Mouse (Mus musculus) myocyte (in vitro differentiated cells): ENCODE results near the gene Dgkq.

Source experiments
- E2F4 ChIP-seq: IDR thresholded peaks from one replicate; pipeline ENCODE4 v1.6.1; 2011; ENCODE audit warnings: mild to moderate bottlenecking, control low read depth, moderate library complexity; ENCODE audit not compliant: insufficient read depth
- MAX ChIP-seq: IDR thresholded peaks from one replicate; pipeline ENCODE4 v1.6.1; 2011; ENCODE audit warnings: low read depth, mild to moderate bottlenecking, control low read depth
- MYOG ChIP-seq, 3 experiments: IDR thresholded peaks; one replicate each; pipeline ENCODE4 v1.6.1; 2011; ENCODE audit warnings: control low read depth in 2 of 3, low read depth in 2 of 3, mild to moderate bottlenecking in 2 of 3; ENCODE audit not compliant: insufficient read length in 2 of 3, control insufficient read depth in 1 of 3, insufficient read depth in 1 of 3
- POLR2A ChIP-seq: IDR thresholded peaks from one replicate; pipeline ENCODE4 v1.6.1; 2011; ENCODE audit warnings: low read depth, mild to moderate bottlenecking, control low read depth, moderate library complexity; ENCODE audit not compliant: insufficient read length
- POLR2AphosphoS2 ChIP-seq: IDR thresholded peaks from one replicate; pipeline ENCODE4 v1.6.1; 2011; ENCODE audit warnings: low read depth, control low read depth; ENCODE audit not compliant: insufficient read length
- REST ChIP-seq: IDR thresholded peaks from one replicate; pipeline ENCODE4 v1.6.1; 2011; ENCODE audit warnings: mild to moderate bottlenecking, control low read depth, moderate library complexity; ENCODE audit not compliant: insufficient read depth, insufficient read length
- TCF12 ChIP-seq: IDR thresholded peaks from one replicate; pipeline ENCODE4 v1.6.1; 2011; ENCODE audit warnings: mild to moderate bottlenecking, control low read depth; ENCODE audit not compliant: poor library complexity, insufficient read depth, severe bottlenecking
- USF1 ChIP-seq: IDR thresholded peaks from one replicate; pipeline ENCODE4 v1.6.1; 2011; ENCODE audit warnings: low read depth, mild to moderate bottlenecking, control low read depth, moderate library complexity

GRCm38 (mm10) chr5:108653341-108653740, 16.1 kb downstream of the Dgkq start:
- no peak for TF ChIP-seq POLR2A
- no peak for TF ChIP-seq MAX
- no peak for TF ChIP-seq E2F4
- no peak for TF ChIP-seq USF1
- TF ChIP-seq MYOG (IDR thresholded peaks at IDR 0.05; ENCODE audit: control insufficient read depth in 1 of 3, insufficient read depth in 1 of 3, insufficient read length in 2 of 3, low read depth in 2 of 3): no peak
- TF ChIP-seq REST: no peak
- no peak for TF ChIP-seq TCF12
- TF ChIP-seq POLR2AphosphoS2: no peak
